ENCODE assay signal across 16 mouse cellular contexts in genomic region chr15:79018191-79018590, GRCm38 (mm10). TPM values are rescaled to one million over a fixed set of nuclear protein-coding genes. Genes with fewer than 3 reads are reported as not detected.
"Had no signal": no experiment of that assay in that cellular context is flagged by ENCODE, and none has a peak within 500 bp of the region (broad histone marks: within the 10 kb centered on the region; RNA-seq: fewer than 3 reads in every experiment).

No protein-coding gene starts in this region.

- H3K4me1 ChIP-seq: stomach, embryonic 15.5 days had no signal

- DNase-seq: kidney, postnatal 14 days; layer of hippocampus, adult 9-11 months; layer of hippocampus, postnatal 36 days; lung, adult 18-20 months; right cerebral cortex, postnatal 14 days; thymus, adult 2 months; thymus, postnatal 25 days had no signal

- H3K4me3 ChIP-seq: limb, embryonic 12.5 days; midbrain, embryonic 13.5 days; stomach, embryonic 15.5 days had no signal

- H3K27me3 ChIP-seq: limb, embryonic 12.5 days; midbrain, embryonic 13.5 days; stomach, embryonic 15.5 days had no signal

- ATAC-seq: intestine, embryonic 16.5 days; midbrain, embryonic 13.5 days had no signal

- H3K9me3 ChIP-seq: limb, embryonic 12.5 days; midbrain, embryonic 13.5 days; stomach, embryonic 15.5 days had no signal

- H3K27ac ChIP-seq: limb, embryonic 12.5 days; liver, embryonic 14.5 days; midbrain, embryonic 13.5 days; stomach, embryonic 15.5 days had no signal

- H3K36me3 ChIP-seq: limb, embryonic 12.5 days; midbrain, embryonic 13.5 days; stomach, embryonic 15.5 days had no signal

- H3K4me2 ChIP-seq: limb, embryonic 12.5 days; midbrain, embryonic 13.5 days; stomach, embryonic 15.5 days had no signal

- H3K9ac ChIP-seq: limb, embryonic 12.5 days; liver, embryonic 14.5 days; midbrain, embryonic 13.5 days; stomach, embryonic 15.5 days had no signal

RNA-seq across cellular contexts. Expression of gene Galr3, which starts 23.5 kb away (rescaled TPM):
- total RNA-seq: layer of hippocampus, postnatal 36 days; liver, adult 2 months; neutrophil, adult 5-6 weeks had no signal
- polyA plus RNA-seq: limb, embryonic 12.5 days; liver, adult 2 months; lung, embryonic 16.5 days; midbrain, embryonic 13.5 days; testis, adult 2 months had no signal
